Mouse (Mus musculus) heart, embryonic 15.5 days (tissue): ENCODE data around the gene Pom121. TPM values are rescaled to one million over a fixed set of nuclear protein-coding genes. Genes with fewer than 3 reads are reported as not detected.
A peak's percentile ranks its signal among the peaks of the same experiment; 100 is the strongest.
"Not testable (repeated sequence)": the region's sequence is repeated elsewhere in the genome, so short reads cannot be mapped to it uniquely, and the experiment has no call there.

Source experiments
- ATAC-seq: fragments of 200-750 bp; cut with Nextera tagmentation; replicated peaks from 2 replicates; pipeline ENCODE4 v1.8.0; 2017; ENCODE audit warnings: low read depth, moderate TSS enrichment; ENCODE audit not compliant: insufficient number of reproducible peaks, insufficient read depth, low FRiP score
- H3K27ac ChIP-seq: fragments of 300-500 bp; sonication (generic); 2 replicates; pipeline ENCODE4 v1.5.1; 2015; ENCODE audit warnings: mild to moderate bottlenecking, inconsistent platforms
- H3K27me3 ChIP-seq: fragments of 300-500 bp; sonication (generic); 2 replicates; pipeline ENCODE4 v1.6.1; 2015; ENCODE audit warnings: inconsistent platforms
- H3K36me3 ChIP-seq: fragments of 300-500 bp; sonication (generic); 2 replicates; pipeline ENCODE4 v1.6.1; 2015; ENCODE audit warnings: mild to moderate bottlenecking, inconsistent platforms
- H3K4me1 ChIP-seq: fragments of 300-500 bp; sonication (generic); replicated peaks from 2 replicates; pipeline ENCODE4 v1.6.1; 2015; ENCODE audit warnings: inconsistent platforms
- H3K4me2 ChIP-seq: fragments of 300-500 bp; sonication (generic); 2 replicates; pipeline ENCODE4 v1.6.1; 2015; ENCODE audit warnings: inconsistent platforms, mild to moderate bottlenecking, moderate library complexity
- H3K4me3 ChIP-seq: fragments of 300-500 bp; sonication (generic); 2 replicates; pipeline ENCODE4 v1.5.1; 2015; ENCODE audit warnings: mild to moderate bottlenecking, inconsistent platforms
- H3K9ac ChIP-seq: fragments of 300-500 bp; sonication (generic); 2 replicates; pipeline ENCODE4 v1.6.1; 2015; ENCODE audit warnings: mild to moderate bottlenecking, inconsistent platforms
- H3K9me3 ChIP-seq: fragments of 300-500 bp; sonication (generic); replicated peaks from 2 replicates; pipeline ENCODE4 v1.6.1; 2016; ENCODE audit warnings: inconsistent platforms
- WGBS: fragments of 180-500 bp; shearing (Covaris S2); methylation state at CpG from one replicate; pipeline ENCODE4 v1.1.7; 2015; ENCODE audit warnings: mixed read lengths; 5-methylcytosine and 5-hydroxymethylcytosine counted together
- polyA plus RNA-seq: library from polyadenylated mRNA; unstranded; fragments of >200 nt; fragmentation: Nextera tagmentation; extraction: Ambion mirVana; gene quantifications from 2 replicates; pipeline ENCODE4 v1.2.1, GENCODE M21; 2015

Pom121 gene
- polyA plus RNA-seq, 1 experiment from 2014 or later = 7.0 TPM

DNA sequence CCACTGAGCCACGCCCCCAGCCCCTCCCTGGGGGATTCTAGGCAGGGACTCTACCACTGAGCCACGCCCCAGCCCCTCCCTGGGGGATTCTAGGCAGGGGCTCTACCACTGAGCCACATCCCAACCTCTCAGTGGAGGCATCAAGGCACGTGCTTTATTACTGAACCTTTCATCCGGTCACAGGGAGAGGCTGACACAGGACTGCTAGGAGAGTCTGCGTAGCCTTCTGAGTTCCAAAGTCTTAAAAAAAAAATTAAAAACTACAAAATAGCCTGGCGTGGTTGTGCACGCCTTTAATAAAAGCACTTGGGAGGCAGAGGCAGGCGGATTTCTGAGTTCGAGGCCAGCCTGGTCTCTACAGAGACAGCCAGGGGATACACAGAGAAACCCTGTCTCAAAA is 25.1 kb downstream of the Pom121 start:
- peak overlapping the region; percentile 78 for H3K27ac ChIP-seq
- WGBS = 53% methylated on average over 9 of the region's 9 CpGs

GRCm38 (mm10) chr5:135368312-135368711 is 26.0 kb downstream of the Pom121 start:
- peaks cover 19% of the 10 kb centered on the region for H3K36me3 ChIP-seq
- 0 out of 2 replicates have a peak, but pooled peaks cover 8% of the 10 kb centered on the region for H3K27me3 ChIP-seq
- 84% methylated on average over 6 of the region's 6 CpGs for WGBS
- no peak for ATAC-seq
- no peak overlapping the region for H3K4me3 ChIP-seq
- no peaks in the 10 kb centered on the region for H3K9me3 ChIP-seq
- H3K4me1 ChIP-seq = peaks cover 13% of the 10 kb centered on the region
- no peak overlapping the region for H3K27ac ChIP-seq
- no peak overlapping the region for H3K4me2 ChIP-seq
- H3K9ac ChIP-seq = no peak overlapping the region

More for the DNA sequence above, 25.1 kb downstream of the Pom121 start:
- Histone ChIP-seq H3K4me3 (peak overlapping the region; percentile 80), H3K4me2 (peak overlapping the region; percentile 82), H3K9ac (peak overlapping the region; percentile 87; the same call in 1 of the 2 replicates), H3K36me3 (peaks cover 28% of the 10 kb centered on the region), H3K4me1 (peaks cover 13% of the 10 kb centered on the region)
- not testable (repeated sequence) for H3K27me3 ChIP-seq, H3K9me3 ChIP-seq, ATAC-seq

DNA sequence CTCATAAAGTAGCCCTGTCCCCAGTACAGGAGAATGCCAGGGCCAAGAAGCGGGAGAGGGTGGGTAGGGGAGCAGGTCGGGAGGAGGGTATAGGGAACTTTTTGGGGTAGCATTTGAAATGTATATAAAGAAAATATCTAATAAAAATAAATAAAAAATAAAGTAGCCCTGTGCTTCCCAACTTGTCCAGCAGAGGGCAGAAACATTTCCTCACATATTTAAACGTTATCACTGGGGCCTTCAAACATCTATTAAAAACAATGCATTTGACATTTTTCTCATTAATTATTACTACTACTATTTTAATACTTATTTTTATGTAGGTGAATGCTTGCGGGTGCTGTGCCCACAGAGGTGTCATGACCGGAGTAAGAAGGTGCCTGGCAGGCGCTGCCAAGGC is 26.5 kb downstream of the Pom121 start:
- no peak overlapping the region for H3K4me2 ChIP-seq
- no peak overlapping the region for H3K27ac ChIP-seq
- WGBS = 52% methylated on average over 6 of the region's 6 CpGs
- H3K9me3 ChIP-seq = no peaks in the 10 kb centered on the region
- 0 out of 2 replicates have a peak, but pooled peaks cover 8% of the 10 kb centered on the region for H3K27me3 ChIP-seq
- no peak overlapping the region for H3K9ac ChIP-seq
- H3K4me3 ChIP-seq = no peak overlapping the region
- no peak for ATAC-seq
- peaks cover 13% of the 10 kb centered on the region for H3K4me1 ChIP-seq
- H3K36me3 ChIP-seq = peaks cover 14% of the 10 kb centered on the region

- H3K27ac ChIP-seq = no peak overlapping the region
- 0 out of 2 replicates have a peak, but pooled peaks have one; percentile 30 for ATAC-seq
- H3K4me2 ChIP-seq = no peak overlapping the region
- H3K36me3 ChIP-seq = no peaks in the 10 kb centered on the region
- WGBS = 25% methylated on average over 12 of the region's 12 CpGs
- no peak overlapping the region for H3K9ac ChIP-seq
- H3K9me3 ChIP-seq = no peaks in the 10 kb centered on the region
- H3K4me3 ChIP-seq = no peak overlapping the region
- H3K27me3 ChIP-seq = 0 out of 2 replicates have a peak, but pooled peaks cover 8% of the 10 kb centered on the region
- no peaks in the 10 kb centered on the region; the same call in 1 of the 2 replicates for H3K4me1 ChIP-seq
These were observed 30.8 kb downstream of the Pom121 start for GRCm38 (mm10) chr5:135363540-135363939.

DNA sequence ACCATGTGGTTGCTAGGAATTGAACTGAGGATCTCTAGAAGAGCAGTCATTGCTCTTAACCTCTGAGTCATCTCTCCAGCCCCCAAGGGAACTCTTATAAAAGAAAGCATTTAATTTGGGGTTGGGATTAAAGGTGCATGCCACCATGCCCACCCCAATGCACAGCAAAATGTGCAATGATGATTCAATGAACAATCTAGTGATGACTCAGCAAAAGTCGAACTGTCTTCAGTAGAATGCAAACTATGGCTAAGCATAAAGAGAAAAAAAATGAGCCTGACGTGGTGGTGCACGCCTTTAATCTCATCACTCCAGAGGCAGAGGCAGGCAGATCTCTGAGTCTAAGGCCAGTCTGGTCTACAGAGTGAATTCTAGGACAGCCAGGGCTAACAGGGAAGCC is 31.8 kb downstream of the Pom121 start:
- no peak for ATAC-seq

DNA sequence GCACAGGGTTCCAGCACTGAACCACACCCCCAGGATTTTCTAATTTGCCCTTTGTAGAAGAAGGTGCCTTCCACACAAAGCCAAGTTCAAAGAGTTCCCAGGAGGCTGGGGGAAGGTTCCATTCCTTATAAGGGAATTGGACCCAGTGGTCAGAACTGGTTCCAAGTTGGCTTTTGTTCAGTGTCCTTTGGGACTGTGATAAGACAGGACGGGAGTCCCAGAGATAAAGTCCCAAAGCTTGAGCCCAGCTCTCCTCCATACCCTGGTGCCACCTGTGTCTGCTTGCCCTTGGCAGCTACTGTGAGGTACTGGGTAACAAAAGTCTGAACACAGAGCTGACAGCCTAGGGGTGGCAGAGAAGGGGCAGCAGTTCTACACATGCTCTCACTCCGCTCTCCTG is 34.6 kb downstream of the Pom121 start:
- WGBS = 57% methylated on average over 2 of the region's 2 CpGs
- H3K4me2 ChIP-seq = no peak overlapping the region

More for the DNA sequence above, 31.8 kb downstream of the Pom121 start:
- no peaks in the 10 kb centered on the region; the same call in 1 of the 2 replicates for H3K4me1 ChIP-seq
- no peak overlapping the region for H3K9ac ChIP-seq
- no peak overlapping the region for H3K4me3 ChIP-seq
- 79% methylated on average over 3 of the region's 3 CpGs for WGBS
- peaks cover 1% of the 10 kb centered on the region; the same call in 1 of the 2 replicates for H3K9me3 ChIP-seq
- H3K4me2 ChIP-seq = no peak overlapping the region
- no peak overlapping the region for H3K27ac ChIP-seq
- H3K27me3 ChIP-seq = 0 out of 2 replicates have a peak, but pooled peaks cover 8% of the 10 kb centered on the region
- H3K36me3 ChIP-seq = no peaks in the 10 kb centered on the region

GRCm38 (mm10) chr5:135357556-135357955 is 36.8 kb downstream of the Pom121 start:
- 78% methylated on average over 2 of the region's 2 CpGs for WGBS
- Histone ChIP-seq H3K4me3 (no peak overlapping the region), H3K9ac (no peak overlapping the region), H3K9me3 (peaks cover 3% of the 10 kb centered on the region; the same call in 1 of the 2 replicates), H3K4me1 (no peaks in the 10 kb centered on the region; the same call in 1 of the 2 replicates), H3K36me3 (no peaks in the 10 kb centered on the region), H3K4me2 (no peak overlapping the region), H3K27me3 (peaks cover 18% of the 10 kb centered on the region), H3K27ac (no peak overlapping the region)
- ATAC-seq = no peak

More for the DNA sequence above, 34.6 kb downstream of the Pom121 start:
- no peaks in the 10 kb centered on the region for H3K36me3 ChIP-seq
- ATAC-seq = no peak
- H3K9me3 ChIP-seq = peaks cover 3% of the 10 kb centered on the region; the same call in 1 of the 2 replicates
- H3K4me3 ChIP-seq = no peak overlapping the region
- H3K27ac ChIP-seq = no peak overlapping the region
- no peak overlapping the region for H3K9ac ChIP-seq
- H3K27me3 ChIP-seq = no peaks in the 10 kb centered on the region
- no peaks in the 10 kb centered on the region; the same call in 1 of the 2 replicates for H3K4me1 ChIP-seq

GRCm38 (mm10) chr5:135356090-135356489 is 38.3 kb downstream of the Pom121 start:
- no peak overlapping the region for H3K9ac ChIP-seq
- H3K4me2 ChIP-seq = no peak overlapping the region
- peaks cover 20% of the 10 kb centered on the region for H3K27me3 ChIP-seq
- ATAC-seq = no peak
- WGBS = 21% methylated on average over 1 of the region's 1 CpGs
- H3K9me3 ChIP-seq = peaks cover 3% of the 10 kb centered on the region; the same call in 1 of the 2 replicates
- H3K4me1 ChIP-seq = no peaks in the 10 kb centered on the region; the same call in 1 of the 2 replicates
- H3K4me3 ChIP-seq = no peak overlapping the region
- H3K27ac ChIP-seq = no peak overlapping the region
- H3K36me3 ChIP-seq = no peaks in the 10 kb centered on the region

GRCm38 (mm10) chr5:135353564-135353963 is 40.8 kb downstream of the Pom121 start:
- Histone ChIP-seq H3K4me2 (no peak overlapping the region), H3K9ac (no peak overlapping the region), H3K4me3 (no peak overlapping the region), H3K4me1 (no peaks in the 10 kb centered on the region), H3K9me3 (peaks cover 3% of the 10 kb centered on the region; the same call in 1 of the 2 replicates), H3K27me3 (peaks cover 20% of the 10 kb centered on the region), H3K36me3 (no peaks in the 10 kb centered on the region), H3K27ac (no peak overlapping the region)
- WGBS = 16% methylated on average over 20 of the region's 20 CpGs
- ATAC-seq = no peak

DNA sequence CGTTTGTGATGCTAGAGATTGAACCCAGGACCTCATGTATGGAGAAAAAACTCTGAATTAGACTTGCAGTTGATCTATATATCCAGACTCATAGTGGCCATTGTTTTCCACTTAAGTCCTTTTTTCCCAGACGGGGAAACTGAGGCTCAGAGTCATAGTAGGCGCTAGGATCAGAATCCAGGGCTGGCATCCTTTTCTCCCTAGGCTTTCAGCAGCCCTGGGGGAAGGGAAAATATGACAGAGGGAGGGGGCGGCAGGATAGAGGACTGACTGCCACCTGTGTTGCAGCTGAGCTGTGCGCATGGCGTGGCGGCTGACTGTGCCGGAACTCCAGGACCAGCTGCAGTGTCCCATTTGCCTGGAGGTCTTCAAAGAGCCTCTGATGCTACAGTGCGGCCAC is 41.4 kb downstream of the Pom121 start, which contains the start of gene Trim50:
Trim50 (plus strand) TSS at position 301 of the 400 bp plus-strand sequence.
- ATAC-seq = no peak
- H3K9me3 ChIP-seq = peaks cover 3% of the 10 kb centered on the region; the same call in 1 of the 2 replicates
- no peak within 1 kb of the TSS for H3K9ac ChIP-seq
- H3K4me2 ChIP-seq = no peak within 1 kb of the TSS
- H3K27me3 ChIP-seq = peaks cover 20% of the 10 kb centered on the region
- no peak within 1 kb of the TSS for H3K4me3 ChIP-seq
- H3K36me3 ChIP-seq = no peaks in the 10 kb centered on the region
- WGBS = 53% methylated on average over 9 of the region's 9 CpGs
- H3K27ac ChIP-seq = no peak within 1 kb of the TSS
- no peaks in the 10 kb centered on the region for H3K4me1 ChIP-seq

- no peak overlapping the region for H3K4me3 ChIP-seq
- peaks cover 25% of the 10 kb centered on the region for H3K27me3 ChIP-seq
- no peak for ATAC-seq
- H3K27ac ChIP-seq = no peak overlapping the region
- H3K36me3 ChIP-seq = no peaks in the 10 kb centered on the region
- no peak overlapping the region for H3K4me2 ChIP-seq
- no peaks in the 10 kb centered on the region for H3K4me1 ChIP-seq
- no peaks in the 10 kb centered on the region for H3K9me3 ChIP-seq
- no peak overlapping the region for H3K9ac ChIP-seq
- WGBS = 82% methylated on average over 13 of the region's 13 CpGs
These were observed 42.7 kb downstream of the Pom121 start for GRCm38 (mm10) chr5:135351606-135352005.

DNA sequence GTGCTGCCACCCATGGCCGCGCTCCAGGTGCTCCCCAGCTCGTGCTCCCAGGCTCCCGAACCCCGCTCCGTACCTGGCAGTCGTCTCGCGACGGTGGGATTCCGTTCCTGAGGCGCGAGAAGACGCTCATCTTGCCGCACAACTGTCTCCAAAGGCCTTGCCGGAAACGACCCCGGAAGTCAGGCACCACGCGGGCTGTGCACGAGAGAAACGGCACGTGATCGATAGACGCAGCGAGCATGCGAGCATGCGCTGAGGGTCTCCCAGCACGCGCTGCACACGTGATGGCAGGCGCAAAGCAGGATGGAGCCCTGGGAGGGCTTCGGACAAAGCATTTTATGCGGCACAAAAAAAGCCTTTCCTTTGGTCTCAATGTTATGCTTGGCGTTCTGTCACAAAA is 44.5 kb downstream of the Pom121 start, which contains the start of gene Fkbp6:
Fkbp6 (minus strand) TSS at position 183 of the 400 bp plus-strand sequence.
- no peaks in the 10 kb centered on the region for H3K36me3 ChIP-seq
- WGBS = 87% methylated on average over 35 of the region's 35 CpGs
- H3K9ac ChIP-seq = no peak within 1 kb of the TSS
- peaks cover 33% of the 10 kb centered on the region for H3K27me3 ChIP-seq
- H3K9me3 ChIP-seq = no peaks in the 10 kb centered on the region
- H3K4me2 ChIP-seq = no peak within 1 kb of the TSS
- no peak for ATAC-seq
- H3K4me3 ChIP-seq = no peak within 1 kb of the TSS
- H3K27ac ChIP-seq = no peak within 1 kb of the TSS
- no peaks in the 10 kb centered on the region for H3K4me1 ChIP-seq
